Mouse (Mus musculus) limb, embryonic 13.5 days (tissue): ENCODE results near the gene Tpst2. TPM values are rescaled to one million over a fixed set of nuclear protein-coding genes. Genes with fewer than 3 reads are reported as not detected.
"Not testable (repeated sequence)": the region's sequence is repeated elsewhere in the genome, so short reads cannot be mapped to it uniquely, and the experiment has no call there.

Experiments used
- ATAC-seq: fragments of 200-750 bp; cut with Nextera tagmentation; 2 replicates; pipeline ENCODE4 v1.8.0; 2017; ENCODE audit warnings: low read depth, moderate number of reproducible peaks, moderate TSS enrichment; ENCODE audit not compliant: low FRiP score
- H3K27ac ChIP-seq: fragments of 300-500 bp; sonication (generic); 2 replicates; pipeline ENCODE4 v1.5.1; 2015; ENCODE audit warnings: inconsistent platforms, mild to moderate bottlenecking, moderate library complexity
- H3K27me3 ChIP-seq: fragments of 300-500 bp; sonication (generic); 2 replicates; pipeline ENCODE4 v1.6.1; 2015; ENCODE audit warnings: mild to moderate bottlenecking, inconsistent platforms
- H3K36me3 ChIP-seq: fragments of 300-500 bp; sonication (generic); 2 replicates; pipeline ENCODE4 v1.6.1; 2015; ENCODE audit warnings: inconsistent platforms, mild to moderate bottlenecking, moderate library complexity
- H3K4me1 ChIP-seq: fragments of 300-500 bp; sonication (generic); 2 replicates; pipeline ENCODE4 v1.6.1; 2015; ENCODE audit warnings: inconsistent platforms
- H3K4me2 ChIP-seq: fragments of 300-500 bp; sonication (generic); replicated peaks from 2 replicates; pipeline ENCODE4 v1.6.1; 2015; ENCODE audit warnings: inconsistent platforms, mild to moderate bottlenecking, moderate library complexity
- H3K4me3 ChIP-seq: fragments of 300-500 bp; sonication (generic); 2 replicates; pipeline ENCODE4 v1.5.1; 2015; ENCODE audit warnings: moderate library complexity, mild to moderate bottlenecking, inconsistent platforms
- H3K9ac ChIP-seq: fragments of 300-500 bp; sonication (generic); 2 replicates; pipeline ENCODE4 v1.6.1; 2015; ENCODE audit warnings: mild to moderate bottlenecking, inconsistent platforms
- H3K9me3 ChIP-seq: fragments of 300-500 bp; sonication (generic); 2 replicates; pipeline ENCODE4 v1.6.1; 2016; ENCODE audit warnings: inconsistent platforms
- WGBS: fragments of 180-500 bp; shearing (Covaris S2); methylation state at CpG from one replicate; pipeline ENCODE4 v1.1.7; 2015; 5-methylcytosine and 5-hydroxymethylcytosine counted together
- polyA plus RNA-seq: library from polyadenylated mRNA; unstranded; fragments of >200 nt; fragmentation: Nextera tagmentation; extraction: Ambion mirVana; gene quantifications from 2 replicates; pipeline ENCODE4 v1.2.1, GENCODE M21; 2015

Tpst2 gene
- polyA plus RNA-seq, 1 experiment from 2014 or later = 42.3 TPM

DNA sequence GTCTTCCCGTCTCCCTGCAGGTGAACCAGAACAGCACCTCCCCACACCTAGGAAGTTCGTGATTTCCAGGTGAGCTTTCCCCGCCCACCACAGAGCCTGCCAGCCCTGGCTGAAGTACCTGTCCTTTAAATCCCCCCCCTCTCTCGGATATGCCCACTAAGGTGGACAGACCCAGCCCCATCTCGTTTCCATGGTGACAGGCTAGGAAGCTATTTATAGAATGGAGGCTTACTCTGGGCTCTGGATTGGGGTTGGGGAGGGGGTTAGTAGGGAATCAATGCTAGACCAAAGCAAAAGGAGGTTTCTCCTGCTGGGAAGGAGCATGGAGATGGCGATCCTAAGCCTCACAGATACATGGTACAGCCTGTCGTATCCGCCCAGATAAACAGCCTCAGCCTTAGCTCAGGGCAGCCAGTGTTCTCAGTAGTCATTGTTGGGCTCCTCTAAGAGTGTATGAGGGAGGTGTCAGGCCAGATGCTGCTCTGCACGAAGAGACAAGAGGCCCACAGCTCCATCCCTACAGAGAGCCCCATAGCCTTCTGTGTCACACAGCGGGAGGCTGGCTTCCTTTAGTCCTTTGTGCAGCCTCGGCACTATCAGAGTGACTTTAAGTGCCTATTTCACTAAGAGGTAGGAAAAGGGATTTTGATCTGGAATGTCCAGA, 36.9 kb downstream of the Tpst2 start:
- Histone ChIP-seq H3K9me3 (no peaks in the 10 kb centered on the region), H3K36me3 (peaks cover 73% of the 10 kb centered on the region), H3K4me1 (no peaks in the 10 kb centered on the region), H3K9ac (no peak overlapping the region), H3K4me2 (no peak overlapping the region), H3K4me3 (no peak overlapping the region), H3K27me3 (no peaks in the 10 kb centered on the region), H3K27ac (no peak overlapping the region)
- WGBS = 86% methylated on average over 11 of the region's 11 CpGs
- ATAC-seq = no peak

DNA sequence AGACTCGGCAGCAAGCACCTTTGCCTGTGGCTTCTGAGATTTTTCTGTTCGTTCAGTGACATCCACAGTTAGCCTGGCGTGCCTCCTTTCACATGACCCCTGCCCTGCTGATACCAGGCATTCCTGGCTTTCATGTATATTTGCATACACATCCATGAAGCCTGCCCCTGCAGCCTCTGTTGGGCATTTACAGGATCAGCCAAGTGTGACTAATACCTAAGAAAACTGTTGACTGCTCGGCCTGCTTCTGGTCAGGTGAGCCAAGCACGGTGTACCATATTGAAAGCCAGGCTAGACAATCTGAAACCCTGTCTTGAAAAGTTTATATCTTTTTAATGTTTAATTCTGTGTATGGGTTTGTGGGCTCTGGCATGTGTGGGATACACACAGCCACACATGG, 40.0 kb downstream of the Tpst2 start:
- Histone ChIP-seq H3K9me3 (no peaks in the 10 kb centered on the region), H3K9ac (no peak overlapping the region), H3K4me3 (no peak overlapping the region), H3K27ac (no peak overlapping the region), H3K27me3 (no peaks in the 10 kb centered on the region), H3K36me3 (peaks cover 43% of the 10 kb centered on the region), H3K4me2 (no peak overlapping the region), H3K4me1 (no peaks in the 10 kb centered on the region)
- no peak for ATAC-seq
- WGBS = 85% methylated on average over 5 of the region's 5 CpGs

DNA sequence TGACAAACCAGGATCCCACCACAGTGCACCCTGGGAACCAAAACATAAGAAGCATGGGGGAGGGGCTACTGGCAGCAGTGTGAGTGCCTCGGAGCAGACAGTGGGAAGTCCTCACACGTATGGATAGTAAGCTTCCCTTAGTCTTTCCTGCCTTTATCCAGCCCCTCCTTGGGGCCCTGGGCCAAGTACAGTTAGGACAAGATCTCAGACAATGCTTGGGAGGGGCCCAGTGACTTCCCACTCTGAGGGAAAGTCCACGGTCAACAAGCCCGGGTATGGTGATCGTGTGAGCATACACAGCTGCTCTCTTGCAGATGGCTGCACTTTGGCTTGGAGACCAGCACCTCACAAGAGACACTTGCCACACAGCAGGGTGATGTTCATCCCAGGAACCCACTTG, 40.8 kb downstream of the Tpst2 start:
- no peaks in the 10 kb centered on the region for H3K27me3 ChIP-seq
- H3K27ac ChIP-seq = no peak overlapping the region
- no peak overlapping the region for H3K4me3 ChIP-seq
- H3K4me1 ChIP-seq = no peaks in the 10 kb centered on the region
- WGBS = 62% methylated on average over 5 of the region's 5 CpGs
- ATAC-seq = no peak
- H3K9me3 ChIP-seq = no peaks in the 10 kb centered on the region
- H3K9ac ChIP-seq = no peak overlapping the region; the same call in 1 of the 2 replicates
- no peak overlapping the region for H3K4me2 ChIP-seq
- H3K36me3 ChIP-seq = peaks cover 37% of the 10 kb centered on the region

DNA sequence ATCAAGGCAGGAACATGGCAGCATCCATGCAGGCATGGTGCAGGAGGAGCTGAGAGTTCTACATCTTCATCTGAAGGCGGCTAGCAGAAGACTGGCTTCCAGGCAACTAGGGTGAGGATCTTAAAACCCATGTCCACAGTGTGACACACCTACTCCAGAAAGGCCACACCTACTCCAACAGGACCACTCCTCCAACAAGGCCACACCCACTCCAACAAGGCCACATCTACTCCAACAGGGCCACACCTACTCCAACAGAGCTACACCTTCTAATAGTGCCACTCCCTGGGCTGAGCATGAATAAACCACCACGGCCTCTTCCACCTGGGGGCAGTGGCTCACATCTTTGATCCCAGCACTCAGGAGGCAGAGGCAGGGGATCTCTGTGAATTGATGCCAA, 42.9 kb downstream of the Tpst2 start:
- not testable (repeated sequence) for ATAC-seq, H3K9me3 ChIP-seq, H3K27me3 ChIP-seq, H3K4me3 ChIP-seq, H3K4me1 ChIP-seq, H3K27ac ChIP-seq, H3K4me2 ChIP-seq, H3K9ac ChIP-seq
- 58% methylated on average over 2 of the region's 2 CpGs for WGBS
- peaks cover 17% of the 10 kb centered on the region for H3K36me3 ChIP-seq

DNA sequence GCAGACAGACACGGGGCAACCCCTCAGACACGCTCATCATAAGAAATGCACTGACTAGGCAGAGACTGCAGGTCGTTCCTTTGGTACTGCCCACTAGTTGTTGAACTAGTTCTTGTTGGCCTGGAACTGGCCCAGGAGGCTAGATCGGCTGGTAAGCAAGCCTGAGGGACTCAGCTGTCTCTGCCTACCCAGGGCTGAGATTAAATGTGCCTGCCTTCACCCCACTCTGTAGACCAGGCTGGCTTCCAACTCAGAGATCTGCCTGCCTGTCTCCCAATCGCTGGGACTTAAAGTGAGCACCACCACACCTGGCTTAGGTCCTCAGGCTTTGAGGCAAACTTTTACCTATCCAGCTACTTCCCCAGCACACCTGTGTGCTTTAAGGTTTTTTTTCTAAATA, 43.9 kb downstream of the Tpst2 start:
- H3K9ac ChIP-seq = no peak overlapping the region
- H3K9me3 ChIP-seq = no peaks in the 10 kb centered on the region
- no peaks in the 10 kb centered on the region for H3K27me3 ChIP-seq
- 77% methylated on average over 5 of the region's 5 CpGs for WGBS
- H3K4me1 ChIP-seq = peaks cover 9% of the 10 kb centered on the region
- no peak for ATAC-seq
- no peak overlapping the region for H3K27ac ChIP-seq
- H3K36me3 ChIP-seq = peaks cover 9% of the 10 kb centered on the region
- H3K4me3 ChIP-seq = no peak overlapping the region
- no peak overlapping the region for H3K4me2 ChIP-seq

DNA sequence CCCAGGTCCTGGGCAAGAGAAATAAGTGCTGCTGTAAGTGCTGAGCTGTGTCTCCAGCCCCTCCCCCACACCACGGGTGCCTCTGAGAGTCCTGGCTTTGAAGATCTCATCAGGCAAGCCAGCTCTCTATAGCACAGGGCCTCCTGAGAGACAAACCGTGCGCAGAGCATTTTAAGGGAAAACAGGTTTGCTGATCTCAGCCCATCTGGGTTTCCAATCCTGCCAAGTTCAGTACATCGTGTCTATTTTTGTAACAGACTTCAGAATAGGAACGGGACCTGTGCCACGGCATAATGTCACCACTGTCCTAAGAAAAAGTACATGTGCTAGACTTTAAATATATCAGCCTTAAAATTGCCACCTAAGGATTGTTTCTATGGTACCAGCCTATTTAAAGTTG, 44.4 kb downstream of the Tpst2 start:
- Histone ChIP-seq H3K36me3 (0 out of 2 replicates have a peak, but pooled peaks cover 4% of the 10 kb centered on the region), H3K9me3 (no peaks in the 10 kb centered on the region), H3K4me3 (no peak overlapping the region), H3K4me2 (no peak overlapping the region), H3K27me3 (no peaks in the 10 kb centered on the region), H3K27ac (no peak overlapping the region), H3K4me1 (peaks cover 14% of the 10 kb centered on the region), H3K9ac (no peak overlapping the region)
- 67% methylated on average over 6 of the region's 6 CpGs for WGBS
- no peak for ATAC-seq

DNA sequence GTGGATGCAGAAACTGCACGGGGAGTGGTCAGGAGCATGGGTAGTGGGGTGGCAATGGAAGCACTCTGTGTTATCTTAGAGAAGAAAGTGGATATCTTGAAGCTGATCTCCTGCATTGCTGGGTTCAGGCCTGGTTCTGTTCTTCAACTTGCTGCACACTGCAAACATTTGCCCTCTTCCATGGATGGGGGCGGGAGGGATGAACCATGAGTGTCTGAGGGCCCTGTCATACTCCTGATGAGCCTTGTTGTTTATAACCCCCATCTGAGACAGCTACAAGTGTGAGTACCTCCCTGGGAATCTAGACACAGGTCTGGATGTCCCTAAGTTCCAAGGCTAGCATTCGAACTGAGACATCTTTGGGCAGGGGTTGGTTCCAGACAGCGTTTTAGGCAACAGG, 44.9 kb downstream of the Tpst2 start:
- no peaks in the 10 kb centered on the region for H3K27me3 ChIP-seq
- no peak overlapping the region for H3K4me2 ChIP-seq
- H3K27ac ChIP-seq = no peak overlapping the region
- H3K36me3 ChIP-seq = 0 out of 2 replicates have a peak, but pooled peaks cover under 1% of the 10 kb centered on the region
- no peaks in the 10 kb centered on the region for H3K9me3 ChIP-seq
- WGBS = 76% methylated on average over 4 of the region's 4 CpGs
- H3K4me3 ChIP-seq = no peak overlapping the region
- peaks cover 14% of the 10 kb centered on the region for H3K4me1 ChIP-seq
- H3K9ac ChIP-seq = no peak overlapping the region
- ATAC-seq = no peak

DNA sequence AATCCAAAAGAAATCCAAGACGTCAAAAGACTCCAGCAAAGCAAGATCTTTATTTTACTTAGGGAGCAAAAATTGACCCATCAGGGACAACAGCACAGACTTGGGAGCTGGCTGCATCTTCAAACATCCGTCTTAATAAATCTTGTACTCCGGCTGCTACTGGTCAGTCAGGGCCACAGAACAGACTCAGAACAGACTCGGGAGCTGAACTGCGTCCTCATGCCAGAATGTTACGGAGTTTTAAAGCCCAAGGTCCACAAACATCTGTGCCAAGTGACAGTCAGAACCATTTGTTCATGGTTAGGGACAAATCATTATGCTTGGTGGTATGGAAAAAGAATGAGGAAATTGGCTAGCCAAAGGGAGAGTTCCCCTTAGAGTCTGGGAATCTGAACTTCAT, 46.8 kb downstream of the Tpst2 start:
- H3K4me2 ChIP-seq = no peak overlapping the region
- H3K4me3 ChIP-seq = no peak overlapping the region
- H3K9me3 ChIP-seq = no peaks in the 10 kb centered on the region
- WGBS = 86% methylated on average over 6 of the region's 6 CpGs
- H3K4me1 ChIP-seq = peaks cover 26% of the 10 kb centered on the region
- H3K9ac ChIP-seq = no peak overlapping the region
- peaks cover 9% of the 10 kb centered on the region for H3K36me3 ChIP-seq
- H3K27ac ChIP-seq = no peak overlapping the region
- H3K27me3 ChIP-seq = no peaks in the 10 kb centered on the region
- no peak for ATAC-seq

DNA sequence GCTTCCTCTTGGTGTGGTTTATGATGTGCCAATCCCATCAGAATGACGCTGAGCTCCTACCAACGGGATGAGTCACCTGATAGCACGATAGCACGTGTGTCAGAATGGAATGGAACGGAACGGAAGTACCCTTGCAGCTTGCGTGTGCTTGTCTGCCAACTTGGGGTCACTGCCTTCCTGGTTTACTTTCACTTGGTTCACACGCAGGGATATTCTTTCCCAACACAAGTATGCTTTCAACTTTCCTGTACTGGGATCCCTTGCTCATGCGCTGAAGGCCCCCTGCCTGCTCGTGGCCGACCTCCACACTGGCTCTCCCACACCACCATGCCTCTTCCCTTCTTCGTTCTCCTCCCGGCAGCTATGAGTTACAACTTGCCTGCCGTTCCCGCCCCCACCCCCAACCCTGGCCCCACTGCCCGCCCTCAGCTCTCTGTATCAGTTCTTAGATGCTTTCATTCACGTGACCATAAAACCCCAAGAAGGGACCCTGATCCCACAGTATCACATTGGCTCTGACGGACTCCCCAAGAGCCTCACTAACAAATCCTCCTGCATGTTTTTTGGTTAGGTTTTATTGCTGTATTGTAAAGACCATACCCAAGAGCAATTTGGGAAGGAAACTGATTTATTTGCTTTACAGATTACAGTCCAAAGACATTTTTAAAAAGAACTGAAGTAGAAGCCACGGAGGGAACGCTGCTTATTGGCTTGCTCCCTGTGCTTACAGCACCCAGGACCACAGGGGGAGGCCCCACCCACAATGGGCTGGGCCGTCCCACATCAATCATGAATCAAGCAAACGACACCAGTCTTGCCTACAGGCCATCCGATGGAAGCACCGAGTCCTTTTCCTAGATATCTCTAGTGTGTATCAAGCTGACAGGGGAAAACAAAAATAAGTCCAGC, 48.4 kb downstream of the Tpst2 start:
- H3K9me3 ChIP-seq = no peaks in the 10 kb centered on the region
- peak; percentile 48; the same call in 1 of the 2 replicates for ATAC-seq
- H3K4me3 ChIP-seq = peak overlapping the region; percentile 95
- 23% methylated on average over 24 of the region's 24 CpGs for WGBS
- H3K36me3 ChIP-seq = peaks cover 25% of the 10 kb centered on the region
- H3K27ac ChIP-seq = no peak overlapping the region; the same call in 1 of the 2 replicates
- H3K27me3 ChIP-seq = no peaks in the 10 kb centered on the region
- H3K4me2 ChIP-seq = peak overlapping the region; percentile 83
- H3K9ac ChIP-seq = no peak overlapping the region
- peaks cover 26% of the 10 kb centered on the region for H3K4me1 ChIP-seq

DNA sequence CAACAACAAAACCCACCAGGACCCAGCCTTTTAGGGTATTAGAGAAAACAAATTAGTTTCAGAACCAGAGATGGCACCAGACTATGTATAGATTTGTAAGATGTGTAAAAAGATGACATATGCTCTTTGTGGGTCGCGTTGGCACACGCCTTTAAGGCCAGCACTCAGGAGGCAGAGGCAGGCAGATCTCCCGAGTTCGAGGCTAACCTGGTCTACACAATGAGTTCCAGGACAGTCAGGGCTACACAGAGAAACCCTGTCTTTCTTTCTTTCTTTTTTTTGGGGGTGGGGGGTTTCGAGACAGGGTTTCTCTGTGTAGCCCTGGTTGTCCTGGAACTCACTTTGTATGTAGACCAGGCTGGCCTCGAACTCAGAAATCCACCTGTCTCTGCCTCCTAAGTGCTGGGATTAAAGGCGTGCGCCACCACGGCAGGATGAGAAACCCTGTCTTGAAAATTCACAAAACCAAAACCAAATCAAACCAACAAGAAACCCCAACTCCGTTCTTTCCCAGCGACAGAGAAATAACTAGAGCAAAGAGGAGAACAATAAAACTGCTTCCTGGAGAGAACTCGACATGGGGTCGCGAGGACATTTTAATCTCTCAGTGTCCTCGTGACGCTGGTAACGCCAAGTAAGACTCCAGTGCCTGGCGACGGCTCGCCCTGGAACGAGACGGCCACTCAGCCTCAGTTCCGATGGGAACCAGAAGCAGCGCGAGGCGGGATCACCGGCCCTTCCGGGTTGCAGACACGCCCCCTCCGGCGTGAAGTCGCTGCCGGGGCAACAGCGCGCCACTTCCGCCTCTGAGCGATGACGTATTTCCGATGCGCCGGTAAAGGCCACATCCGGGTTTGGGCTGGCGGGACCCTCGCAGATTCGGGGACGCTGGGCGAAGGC, 49.3 kb downstream of the Tpst2 start, which contains the start of gene Tfip11:
Gene Tfip11, plus strand, starts transcription at position 813 of the 900 bp plus-strand sequence.
- peak; percentile 90 for ATAC-seq
- Histone ChIP-seq H3K9ac (peak within 1 kb of the TSS; percentile 82), H3K4me1 (peaks cover 26% of the 10 kb centered on the region), H3K4me2 (peak within 1 kb of the TSS; percentile 83), H3K36me3 (peaks cover 34% of the 10 kb centered on the region), H3K27me3 (no peaks in the 10 kb centered on the region), H3K9me3 (no peaks in the 10 kb centered on the region), H3K4me3 (peak within 1 kb of the TSS; percentile 95), H3K27ac (peak within 1 kb of the TSS; percentile 39; the same call in 1 of the 2 replicates)
- 8% methylated on average over 48 of the region's 48 CpGs for WGBS

DNA sequence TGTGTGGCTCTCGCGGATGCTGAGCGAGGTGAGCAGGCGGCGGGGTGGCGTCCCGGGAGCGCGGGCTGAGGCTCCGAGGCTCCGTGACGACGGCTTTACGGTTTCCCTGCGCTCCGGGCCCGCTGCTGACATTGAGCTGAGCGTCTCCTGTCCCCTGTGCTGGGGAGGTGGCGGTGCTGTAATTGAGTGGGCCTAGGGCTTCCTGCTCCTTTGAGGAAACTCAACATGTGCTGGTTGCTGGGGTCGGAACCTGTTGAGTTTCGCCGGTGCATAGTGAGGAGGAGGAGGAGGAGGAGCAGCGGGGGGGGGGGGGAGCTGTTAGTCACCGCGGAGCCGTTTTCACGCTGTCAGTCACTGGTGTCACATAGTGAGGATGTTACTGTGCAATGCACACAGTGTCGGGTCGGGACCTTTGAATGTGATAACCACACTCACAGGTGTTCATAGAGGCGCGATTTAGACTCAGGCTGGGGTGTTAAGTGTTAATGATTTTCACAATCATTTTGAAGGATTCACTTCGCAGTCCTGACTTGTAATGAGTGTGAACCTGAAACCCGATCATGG, 50.0 kb downstream of the Tpst2 start:
- Histone ChIP-seq H3K9me3 (no peaks in the 10 kb centered on the region), H3K27ac (no peak overlapping the region), H3K4me1 (peaks cover 26% of the 10 kb centered on the region), H3K9ac (peak overlapping the region; percentile 82), H3K4me2 (peak overlapping the region; percentile 83), H3K27me3 (no peaks in the 10 kb centered on the region), H3K36me3 (peaks cover 41% of the 10 kb centered on the region), H3K4me3 (peak overlapping the region; percentile 95)
- ATAC-seq = peak; percentile 51
- WGBS = under 1% methylated on average over 32 of the region's 33 CpGs
